Mouse (Mus musculus) midbrain, embryonic 15.5 days (tissue): Measurements from ENCODE around the gene Slc5a4b. TPM values are rescaled to one million over a fixed set of nuclear protein-coding genes. Genes with fewer than 3 reads are reported as not detected.

Experiments
- ATAC-seq: fragments of 200-750 bp; cut with Nextera tagmentation; replicated peaks from 2 replicates; pipeline ENCODE4 v1.8.0; 2017; ENCODE audit warnings: moderate TSS enrichment
- H3K27ac ChIP-seq: fragments of 300-500 bp; sonication (generic); 2 replicates; pipeline ENCODE4 v1.5.1; 2015; ENCODE audit warnings: mild to moderate bottlenecking, inconsistent platforms
- H3K27me3 ChIP-seq: fragments of 300-500 bp; sonication (generic); replicated peaks from 2 replicates; pipeline ENCODE4 v1.6.1; 2015; ENCODE audit warnings: inconsistent platforms
- H3K36me3 ChIP-seq: fragments of 300-500 bp; sonication (generic); replicated peaks from 2 replicates; pipeline ENCODE4 v1.6.1; 2015; ENCODE audit warnings: inconsistent platforms
- H3K4me1 ChIP-seq: fragments of 300-500 bp; sonication (generic); 2 replicates; pipeline ENCODE4 v1.6.1; 2015; ENCODE audit warnings: inconsistent platforms
- H3K4me2 ChIP-seq: fragments of 300-500 bp; sonication (generic); 2 replicates; pipeline ENCODE4 v1.6.1; 2015; ENCODE audit warnings: inconsistent platforms, mild to moderate bottlenecking, moderate library complexity
- H3K4me3 ChIP-seq: fragments of 300-500 bp; sonication (generic); 2 replicates; pipeline ENCODE4 v1.5.1; 2015; ENCODE audit warnings: mild to moderate bottlenecking, inconsistent platforms
- H3K9ac ChIP-seq: fragments of 300-500 bp; sonication (generic); 2 replicates; pipeline ENCODE4 v1.6.1; 2015; ENCODE audit warnings: mild to moderate bottlenecking, inconsistent platforms
- H3K9me3 ChIP-seq: fragments of 300-500 bp; sonication (generic); 2 replicates; pipeline ENCODE4 v1.6.1; 2016; ENCODE audit warnings: inconsistent platforms
- WGBS: fragments of 180-500 bp; shearing (Covaris S2); methylation state at CpG from one replicate; pipeline ENCODE4 v1.1.7; 2015; ENCODE audit warnings: mixed read lengths; 5-methylcytosine and 5-hydroxymethylcytosine counted together
- polyA plus RNA-seq: library from polyadenylated mRNA; unstranded; fragments of >200 nt; fragmentation: Nextera tagmentation; extraction: Ambion mirVana; gene quantifications from 2 replicates; pipeline ENCODE4 v1.2.1, GENCODE M21; 2015

Slc5a4b gene
- polyA plus RNA-seq: not detected in 2 replicates

DNA sequence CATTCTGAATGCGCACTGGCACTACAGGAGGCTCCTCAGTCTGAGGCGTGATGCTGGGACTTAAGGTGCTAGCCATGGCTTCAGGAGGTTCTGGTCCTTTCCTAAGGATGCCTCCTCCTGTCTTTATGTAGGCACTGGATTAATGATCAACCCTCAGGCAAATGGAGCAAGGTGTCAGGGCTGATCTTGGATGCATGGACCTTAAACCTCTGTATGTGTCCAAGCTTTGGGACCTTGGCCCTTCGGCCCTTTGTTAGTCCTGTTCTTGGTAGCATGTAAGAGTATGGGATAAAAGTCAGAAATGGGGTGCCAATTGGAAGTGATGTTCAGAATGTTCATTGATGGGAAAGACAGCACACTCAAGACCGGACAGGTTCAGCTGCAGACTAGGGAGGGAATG, at the start of gene Slc5a4b:
Slc5a4b (minus strand) TSS at position 101 of the 400 bp plus-strand sequence.
- Histone ChIP-seq H3K27me3 (no peaks in the 10 kb centered on the region), H3K27ac (no peak within 1 kb of the TSS), H3K9me3 (no peaks in the 10 kb centered on the region), H3K9ac (no peak within 1 kb of the TSS), H3K4me3 (no peak within 1 kb of the TSS), H3K4me2 (no peak within 1 kb of the TSS), H3K4me1 (no peaks in the 10 kb centered on the region), H3K36me3 (no peaks in the 10 kb centered on the region)
- no peak for ATAC-seq
- WGBS: 94% methylated on average over 4 of the region's 4 CpGs

DNA sequence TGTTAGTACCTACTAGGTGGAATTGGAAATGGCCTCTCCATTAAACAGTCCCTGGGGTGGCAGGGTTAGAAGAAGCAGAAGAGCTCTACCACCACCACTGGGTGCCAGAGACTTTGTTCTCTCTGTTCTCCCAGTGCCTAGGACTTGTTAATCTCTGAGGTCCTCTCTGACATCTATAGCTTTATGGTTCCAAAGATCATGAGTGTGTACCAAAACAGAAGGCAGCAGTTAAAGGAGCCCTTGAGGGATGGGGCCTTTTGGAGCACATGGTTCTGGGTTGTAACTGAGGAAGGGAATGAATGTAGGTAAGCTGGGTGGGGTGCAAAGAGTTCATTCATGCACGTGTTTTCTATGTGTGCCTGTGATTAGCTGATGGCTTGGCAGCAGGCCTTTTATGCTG, 47.2 kb upstream of the Slc5a4b start:
- Histone ChIP-seq H3K9ac (no peak overlapping the region), H3K4me2 (no peak overlapping the region), H3K4me3 (no peak overlapping the region), H3K9me3 (no peaks in the 10 kb centered on the region), H3K27me3 (no peaks in the 10 kb centered on the region), H3K36me3 (no peaks in the 10 kb centered on the region), H3K27ac (no peak overlapping the region), H3K4me1 (no peaks in the 10 kb centered on the region)
- ATAC-seq: no peak
- WGBS: 79% methylated on average over 1 of the region's 1 CpGs

DNA sequence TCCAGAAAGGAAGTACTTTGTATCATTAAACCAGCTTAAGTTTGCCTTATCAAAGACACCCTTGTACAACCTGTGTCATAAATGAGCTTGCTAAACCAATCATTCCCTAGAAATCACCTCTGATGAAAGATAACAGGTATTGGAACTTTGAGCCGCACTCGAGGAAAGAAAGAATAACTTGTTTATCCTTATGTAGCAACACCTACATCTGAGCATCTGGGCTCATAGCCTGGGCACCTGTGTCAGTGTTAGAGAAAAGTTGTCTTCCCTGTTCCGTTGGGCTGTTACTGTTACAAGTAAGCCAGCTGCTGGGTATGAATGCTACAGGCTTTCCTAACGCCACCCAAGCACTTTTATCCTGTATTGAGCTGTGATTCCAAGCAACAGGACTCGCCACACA, 46.8 kb upstream of the Slc5a4b start:
- H3K27me3 ChIP-seq: no peaks in the 10 kb centered on the region
- WGBS: 76% methylated on average over 5 of the region's 5 CpGs
- H3K36me3 ChIP-seq: no peaks in the 10 kb centered on the region
- no peaks in the 10 kb centered on the region for H3K4me1 ChIP-seq
- no peak overlapping the region for H3K4me3 ChIP-seq
- no peak overlapping the region for H3K27ac ChIP-seq
- H3K9me3 ChIP-seq: no peaks in the 10 kb centered on the region
- no peak overlapping the region for H3K4me2 ChIP-seq
- no peak for ATAC-seq
- no peak overlapping the region for H3K9ac ChIP-seq

DNA sequence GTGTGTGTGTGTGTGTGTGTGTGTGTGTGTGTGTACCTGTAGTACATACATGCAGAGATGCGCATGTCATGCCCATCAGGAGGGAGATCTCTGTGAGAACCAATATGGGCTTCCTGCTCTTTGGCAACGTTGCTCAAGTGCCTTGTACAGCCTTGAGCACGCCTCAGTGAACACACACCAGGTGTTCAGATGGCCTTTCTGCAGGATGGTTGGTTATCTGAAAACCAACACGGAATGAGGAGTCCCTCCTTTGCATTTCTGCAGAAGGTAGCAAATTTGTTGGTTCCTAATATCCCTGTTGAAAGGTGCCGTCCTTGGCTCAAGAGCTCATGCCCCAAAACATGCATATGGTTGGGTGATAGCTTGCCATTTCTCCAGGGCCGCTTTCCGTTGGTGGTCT, 45.1 kb upstream of the Slc5a4b start:
- H3K4me1 ChIP-seq: no peaks in the 10 kb centered on the region
- H3K27me3 ChIP-seq: no peaks in the 10 kb centered on the region
- no peak overlapping the region for H3K27ac ChIP-seq
- 86% methylated on average over 7 of the region's 7 CpGs for WGBS
- H3K36me3 ChIP-seq: no peaks in the 10 kb centered on the region
- no peaks in the 10 kb centered on the region for H3K9me3 ChIP-seq
- H3K4me2 ChIP-seq: no peak overlapping the region
- no peak for ATAC-seq
- H3K9ac ChIP-seq: no peak overlapping the region
- no peak overlapping the region for H3K4me3 ChIP-seq

DNA sequence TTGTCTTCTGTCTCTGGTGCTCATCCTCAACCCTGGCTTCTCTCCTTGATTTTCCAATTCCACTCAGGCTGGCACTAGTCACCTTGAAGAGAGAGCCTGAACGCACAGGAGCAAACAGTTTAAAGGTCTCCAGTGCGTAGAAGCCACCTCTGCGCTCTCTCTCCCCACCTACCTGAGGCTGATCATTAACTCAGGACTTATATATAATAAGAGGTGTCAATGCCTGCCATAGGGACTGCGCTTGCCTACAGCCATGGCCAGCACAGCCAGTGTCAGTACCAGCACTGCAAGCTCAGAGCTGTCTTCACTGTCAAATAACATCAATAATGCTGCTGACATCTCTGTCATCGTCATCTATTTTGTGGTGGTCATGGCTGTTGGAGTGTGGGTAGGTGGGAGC, 36.5 kb upstream of the Slc5a4b start, which contains the start of gene Slc5a4a:
Slc5a4a (plus strand) TSS at position 174 of the 400 bp plus-strand sequence.
- H3K9me3 ChIP-seq: no peaks in the 10 kb centered on the region
- ATAC-seq: no peak
- 89% methylated on average over 5 of the region's 5 CpGs for WGBS
- no peak within 1 kb of the TSS for H3K4me2 ChIP-seq
- no peak within 1 kb of the TSS for H3K9ac ChIP-seq
- H3K4me3 ChIP-seq: no peak within 1 kb of the TSS
- H3K27ac ChIP-seq: no peak within 1 kb of the TSS
- H3K4me1 ChIP-seq: no peaks in the 10 kb centered on the region
- no peaks in the 10 kb centered on the region for H3K27me3 ChIP-seq
- no peaks in the 10 kb centered on the region for H3K36me3 ChIP-seq

DNA sequence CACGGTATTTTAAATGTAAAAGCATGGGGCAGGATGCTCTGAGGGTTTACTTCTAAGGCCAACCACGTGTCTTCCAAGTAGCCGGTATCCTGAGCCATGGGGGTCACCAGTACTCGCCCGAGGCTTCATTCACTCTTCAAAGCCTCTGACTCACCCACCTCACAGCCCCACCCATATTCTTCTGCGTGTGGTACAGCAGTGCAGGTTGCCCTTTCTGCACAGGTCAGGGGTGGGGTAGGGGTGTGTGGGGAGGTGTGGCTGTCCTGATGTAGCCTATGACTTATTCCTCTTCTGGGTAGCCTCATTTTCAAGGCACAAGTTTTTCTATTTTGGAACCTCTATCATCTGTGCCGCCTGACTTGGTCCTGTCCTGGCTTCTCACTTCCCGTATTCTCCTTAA, 36.1 kb upstream of the Slc5a4b start:
- Histone ChIP-seq H3K9me3 (no peaks in the 10 kb centered on the region), H3K27ac (no peak overlapping the region), H3K36me3 (no peaks in the 10 kb centered on the region), H3K9ac (no peak overlapping the region), H3K4me2 (no peak overlapping the region), H3K4me3 (no peak overlapping the region), H3K27me3 (no peaks in the 10 kb centered on the region), H3K4me1 (no peaks in the 10 kb centered on the region)
- WGBS: 68% methylated on average over 8 of the region's 8 CpGs
- ATAC-seq: no peak

DNA sequence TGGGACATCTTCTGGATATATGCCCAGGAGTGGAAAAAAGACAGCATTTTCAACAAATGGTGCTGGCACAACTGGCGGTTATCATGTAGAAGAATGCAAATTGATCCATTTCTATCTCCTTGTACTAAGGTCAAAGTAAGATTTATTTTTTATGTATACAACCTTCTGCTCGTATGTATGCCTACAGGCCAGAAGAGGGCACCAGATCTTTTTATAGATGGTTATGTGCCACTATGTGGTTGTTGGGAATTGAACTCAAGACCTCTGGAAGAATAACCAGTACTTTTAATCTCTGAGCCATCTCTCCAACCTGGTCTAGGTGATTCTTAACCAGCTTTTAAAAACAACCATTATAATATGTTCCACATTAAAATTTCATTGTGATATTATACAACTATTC, 25.6 kb upstream of the Slc5a4b start:
- Histone ChIP-seq H3K27me3 (no peaks in the 10 kb centered on the region), H3K4me1 (no peaks in the 10 kb centered on the region), H3K36me3 (no peaks in the 10 kb centered on the region), H3K9me3 (no peaks in the 10 kb centered on the region), H3K4me2 (no peak overlapping the region), H3K9ac (no peak overlapping the region), H3K4me3 (no peak overlapping the region), H3K27ac (no peak overlapping the region)
- no peak for ATAC-seq
- WGBS: 87% methylated on average over 2 of the region's 2 CpGs

DNA sequence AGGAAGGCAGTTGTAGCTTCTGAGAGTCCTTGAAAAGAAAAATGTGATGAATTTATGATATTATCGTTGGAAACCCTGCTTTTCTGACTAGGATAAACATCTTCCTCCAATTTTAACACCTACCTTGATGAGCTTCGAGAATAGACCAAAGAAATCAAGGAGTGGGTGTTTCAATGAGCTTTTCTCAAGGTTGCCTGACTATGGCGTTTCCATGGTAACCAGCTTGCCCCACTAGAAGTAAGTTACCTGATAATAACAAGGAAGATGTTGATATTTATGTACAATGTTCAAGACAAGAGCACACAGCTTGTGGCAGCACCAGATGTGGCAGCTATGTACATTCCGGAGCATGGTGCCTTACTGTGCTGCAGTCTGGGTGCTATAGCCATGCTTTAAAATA, 21.7 kb upstream of the Slc5a4b start:
- Histone ChIP-seq H3K4me3 (no peak overlapping the region), H3K4me2 (no peak overlapping the region), H3K36me3 (no peaks in the 10 kb centered on the region), H3K9ac (no peak overlapping the region), H3K27me3 (no peaks in the 10 kb centered on the region), H3K4me1 (no peaks in the 10 kb centered on the region), H3K27ac (no peak overlapping the region), H3K9me3 (no peaks in the 10 kb centered on the region)
- 75% methylated on average over 4 of the region's 4 CpGs for whole genome bisulfite sequencing
- no peak for ATAC-seq

DNA sequence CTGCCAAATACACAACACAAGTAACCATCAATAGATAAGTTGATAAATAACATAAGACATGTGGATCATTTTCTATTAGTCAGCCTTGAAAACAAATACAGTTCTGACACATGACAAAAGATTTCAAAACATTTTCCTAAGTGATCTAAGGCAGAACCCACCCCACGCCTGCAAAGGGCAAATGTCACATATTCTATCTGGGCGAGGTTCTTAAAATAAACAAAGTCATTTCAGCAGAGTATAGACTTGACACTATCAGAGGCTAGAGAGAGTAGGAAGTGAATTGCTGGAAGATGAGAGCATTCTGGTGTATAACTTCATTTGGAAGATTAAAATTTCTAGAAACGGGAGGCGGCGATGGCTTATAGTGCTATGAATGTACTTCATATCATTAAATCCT, 10.7 kb upstream of the Slc5a4b start:
- peaks cover 6% of the 10 kb centered on the region; the same call in 1 of the 2 replicates for H3K4me1 ChIP-seq
- H3K27me3 ChIP-seq: no peaks in the 10 kb centered on the region
- H3K4me3 ChIP-seq: no peak overlapping the region
- H3K9ac ChIP-seq: no peak overlapping the region
- H3K9me3 ChIP-seq: no peaks in the 10 kb centered on the region
- ATAC-seq: no peak
- H3K36me3 ChIP-seq: no peaks in the 10 kb centered on the region
- no peak overlapping the region for H3K4me2 ChIP-seq
- 88% methylated on average over 5 of the region's 5 CpGs for WGBS
- no peak overlapping the region for H3K27ac ChIP-seq

DNA sequence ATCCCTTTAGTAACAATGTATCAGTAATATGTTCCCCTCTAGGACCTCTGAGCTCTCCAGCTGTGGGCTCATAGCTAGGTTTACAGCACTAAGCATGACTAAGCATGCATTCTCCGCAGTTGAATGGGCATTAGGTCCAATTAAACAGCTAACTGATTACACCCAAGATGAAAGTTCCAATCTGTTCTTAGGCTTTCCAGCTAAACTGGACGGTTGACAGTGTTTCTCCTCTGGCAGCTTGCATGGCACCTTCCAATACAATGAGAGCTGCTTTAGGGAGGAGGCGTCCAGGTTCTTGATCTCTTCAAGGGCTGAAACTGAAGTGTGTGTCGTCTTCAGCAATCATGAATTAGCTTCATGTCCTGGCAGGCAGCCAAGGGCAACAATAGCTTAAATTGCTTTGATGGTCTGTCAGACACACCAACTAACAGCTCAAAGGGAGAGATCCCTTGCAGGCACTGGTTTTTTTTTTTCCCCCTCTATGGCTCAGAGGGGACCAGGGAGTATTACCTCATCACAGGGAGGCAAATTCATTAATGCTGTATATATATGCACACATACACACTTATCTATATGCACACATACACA, 9.5 kb upstream of the Slc5a4b start:
- H3K4me2 ChIP-seq: no peak overlapping the region

DNA sequence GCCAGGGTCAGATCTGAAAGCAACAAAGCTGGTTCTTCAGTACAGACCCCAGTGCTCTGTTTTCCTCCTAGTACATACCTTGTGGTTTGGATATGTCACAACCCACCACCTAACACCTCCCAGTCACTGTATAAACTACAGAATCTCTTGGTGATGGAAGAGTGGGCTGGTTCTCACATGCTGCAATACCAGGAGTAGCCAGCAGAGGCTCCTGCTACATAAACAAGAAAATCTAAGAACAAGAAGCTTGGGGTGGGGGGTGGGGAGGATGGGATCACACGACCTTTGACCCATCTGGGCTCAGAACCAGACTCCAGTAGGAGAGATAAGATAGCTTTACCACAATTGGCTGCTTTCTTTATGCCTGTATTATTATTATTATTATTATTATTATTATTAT, 8.0 kb upstream of the Slc5a4b start:
- no peak for ATAC-seq
- 8% methylated on average over 1 of the region's 1 CpGs for WGBS
- H3K4me1 ChIP-seq: peaks cover 6% of the 10 kb centered on the region; the same call in 1 of the 2 replicates

More for the DNA sequence above, 9.5 kb upstream of the Slc5a4b start:
- Histone ChIP-seq H3K27me3 (no peaks in the 10 kb centered on the region), H3K9me3 (no peaks in the 10 kb centered on the region), H3K27ac (no peak overlapping the region), H3K9ac (no peak overlapping the region), H3K4me3 (no peak overlapping the region), H3K4me1 (peaks cover 6% of the 10 kb centered on the region; the same call in 1 of the 2 replicates), H3K36me3 (no peaks in the 10 kb centered on the region)
- ATAC-seq: no peak
- 29% methylated on average over 4 of the region's 4 CpGs for WGBS

DNA sequence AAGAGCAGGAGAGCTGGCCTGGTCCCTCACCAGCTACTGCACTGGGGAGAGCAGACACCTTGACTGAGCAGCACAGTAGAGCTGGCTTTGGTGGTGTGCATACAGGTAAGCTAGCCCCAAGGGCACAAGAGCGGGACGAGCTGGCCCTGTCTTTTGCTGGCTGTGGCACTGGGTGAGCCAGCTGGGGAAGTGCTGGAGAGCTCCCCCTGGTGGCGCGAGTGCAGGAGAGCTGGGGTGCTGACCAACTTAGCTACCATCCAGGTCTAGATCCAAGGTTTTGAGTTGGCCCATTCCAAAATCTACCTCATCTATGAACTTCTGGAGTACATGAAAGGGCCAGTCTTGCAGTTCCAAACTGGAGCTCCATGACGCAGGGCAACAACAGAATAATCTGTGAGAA, 7.2 kb upstream of the Slc5a4b start:
- no peak overlapping the region for H3K27ac ChIP-seq
- no peaks in the 10 kb centered on the region for H3K36me3 ChIP-seq
- peaks cover 6% of the 10 kb centered on the region; the same call in 1 of the 2 replicates for H3K4me1 ChIP-seq
- ATAC-seq: no peak
- no peaks in the 10 kb centered on the region for H3K9me3 ChIP-seq
- H3K4me3 ChIP-seq: no peak overlapping the region
- H3K9ac ChIP-seq: no peak overlapping the region
- WGBS: 29% methylated on average over 5 of the region's 5 CpGs
- H3K4me2 ChIP-seq: no peak overlapping the region
- no peaks in the 10 kb centered on the region for H3K27me3 ChIP-seq

More for the DNA sequence above, 8.0 kb upstream of the Slc5a4b start:
- H3K4me2 ChIP-seq: no peak overlapping the region
- no peak overlapping the region for H3K4me3 ChIP-seq
- H3K27me3 ChIP-seq: no peaks in the 10 kb centered on the region
- no peaks in the 10 kb centered on the region for H3K9me3 ChIP-seq
- H3K36me3 ChIP-seq: no peaks in the 10 kb centered on the region
- no peak overlapping the region for H3K27ac ChIP-seq
- H3K9ac ChIP-seq: no peak overlapping the region

DNA sequence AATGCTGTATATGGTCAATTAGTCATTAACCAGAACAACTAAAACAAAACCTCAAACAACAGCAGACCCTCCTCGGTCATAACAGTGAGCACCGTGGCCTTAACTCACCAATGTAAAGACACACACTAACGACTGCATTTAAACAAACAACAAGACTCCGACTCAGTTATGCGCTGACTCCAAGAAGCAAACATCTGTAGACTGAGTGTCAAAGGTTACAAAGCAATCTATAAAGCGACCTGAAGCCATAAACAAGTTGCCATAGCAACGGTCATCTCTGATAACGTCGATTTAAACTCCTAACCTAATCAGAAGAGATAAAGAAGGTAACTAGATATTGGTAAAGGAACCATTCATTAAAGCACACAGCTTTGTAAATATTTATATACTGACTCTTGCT, 13.4 kb downstream of the Slc5a4b start:
- no peak overlapping the region for H3K4me2 ChIP-seq
- H3K27me3 ChIP-seq: no peaks in the 10 kb centered on the region
- no peak for ATAC-seq
- no peak overlapping the region for H3K4me3 ChIP-seq
- H3K9me3 ChIP-seq: no peaks in the 10 kb centered on the region
- no peaks in the 10 kb centered on the region for H3K36me3 ChIP-seq
- no peak overlapping the region for H3K9ac ChIP-seq
- no peak overlapping the region for H3K27ac ChIP-seq
- no peaks in the 10 kb centered on the region for H3K4me1 ChIP-seq
- WGBS: 76% methylated on average over 9 of the region's 9 CpGs
